Mouse (Mus musculus): ENCODE measurements at regions not wholly inside any gene's neighbourhood (a gene's known extent, or its start where the extent isn't known, plus 50 kb on each side); places are given as distances from the start of the nearest gene placed in this dataset.

DNA sequence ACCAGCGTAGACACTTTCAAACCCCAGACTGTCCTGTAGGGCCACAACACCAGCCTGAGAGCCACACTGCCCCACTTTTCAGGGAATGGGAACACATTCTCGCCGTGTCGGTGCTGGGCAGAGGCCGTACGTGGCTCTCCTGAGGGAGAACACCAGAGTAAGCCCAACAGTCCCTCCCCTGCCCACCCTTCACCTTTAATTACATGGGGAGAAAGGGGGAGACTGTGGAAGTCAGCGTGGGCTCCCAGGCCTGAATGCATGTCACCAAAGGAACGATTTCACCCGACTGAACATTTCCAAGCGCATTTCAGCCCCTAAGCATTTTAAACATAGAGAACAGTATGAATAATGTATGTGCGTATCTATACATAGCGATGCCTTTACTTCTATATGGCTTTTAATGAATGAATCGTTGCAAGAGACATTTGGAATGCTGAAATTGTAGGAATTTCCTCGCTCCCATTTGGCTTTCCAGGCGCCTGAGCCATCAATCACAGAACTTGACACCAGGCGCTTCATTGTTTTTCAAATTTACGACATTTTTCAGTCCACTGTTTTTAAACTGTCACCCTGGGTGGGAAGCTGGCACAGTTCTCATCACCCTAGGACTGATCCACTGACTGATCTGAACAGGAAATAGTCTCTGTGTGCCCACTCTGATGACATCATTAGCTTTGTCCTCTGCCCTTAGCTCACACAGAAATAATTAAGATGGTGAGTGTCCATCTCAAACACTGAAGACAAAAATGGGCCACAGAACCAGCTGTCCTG, 152.3 kb downstream of the Atp23 start:
- DNase-seq (ENCODE audit: low read depth, low spot score): no peak

DNA sequence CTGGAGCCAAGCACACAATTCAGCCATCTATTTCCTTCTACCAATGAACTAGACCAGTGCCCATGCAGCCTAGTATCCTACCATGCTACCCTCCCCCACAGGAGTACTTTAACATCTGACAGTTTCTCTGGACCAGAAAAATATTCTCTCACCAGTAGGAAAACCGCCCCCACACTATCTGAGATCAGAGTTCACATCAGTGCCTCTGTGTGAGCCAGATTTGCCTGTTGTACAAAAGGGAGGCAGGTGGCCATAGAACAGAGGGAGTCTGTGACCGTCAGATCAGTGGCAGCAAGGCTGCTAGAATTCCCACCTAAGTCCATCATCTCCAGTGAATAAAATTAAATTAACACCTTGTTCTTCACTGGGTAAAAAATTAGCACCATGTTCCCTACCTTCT, 166.5 kb downstream of the Atp23 start:
- no peak for DNase-seq (ENCODE audit: low read depth, low spot score)

DNA sequence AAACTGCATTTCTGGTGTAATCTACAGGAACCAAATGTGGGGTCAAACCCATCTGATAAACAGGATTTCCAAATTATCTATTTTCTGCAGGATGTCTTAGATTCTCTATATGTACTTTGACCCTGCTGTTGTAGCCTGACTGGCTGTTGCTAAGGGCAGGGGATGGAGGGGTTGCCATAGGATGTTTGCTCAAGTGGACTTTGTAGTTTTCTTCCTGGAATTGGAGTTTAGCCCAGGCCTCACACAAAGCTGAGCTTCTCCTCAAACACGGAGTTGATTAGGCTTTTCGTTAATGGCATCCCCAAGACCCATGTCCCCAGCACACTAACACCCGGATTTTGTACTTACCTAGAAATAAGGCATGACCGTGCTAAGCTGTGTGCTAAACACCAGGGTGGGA, 173.3 kb downstream of the Atp23 start:
- DNase-seq (ENCODE audit: low read depth, low spot score): no peak

DNA sequence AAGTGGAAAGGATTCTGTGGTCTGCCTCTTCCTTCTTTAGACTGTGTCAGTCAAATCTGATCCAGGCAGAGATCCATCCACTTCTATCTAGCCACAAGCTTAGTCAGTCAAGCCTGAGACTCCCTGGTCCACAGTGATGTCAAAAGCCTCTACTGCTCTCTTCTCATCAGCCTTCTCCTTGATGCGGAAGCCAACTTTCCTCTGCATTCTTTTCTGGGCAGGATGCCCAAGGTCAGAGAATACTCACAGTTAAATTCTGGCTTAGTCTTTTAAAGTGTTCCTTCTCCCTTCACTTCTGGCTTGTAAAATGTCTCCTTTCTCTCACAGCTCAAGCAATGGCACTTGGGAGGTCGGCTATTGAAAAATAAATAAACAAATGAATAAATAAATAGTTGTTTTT, 183.2 kb downstream of the Atp23 start:
- DNase-seq (ENCODE audit: low read depth, low spot score): no peak

DNA sequence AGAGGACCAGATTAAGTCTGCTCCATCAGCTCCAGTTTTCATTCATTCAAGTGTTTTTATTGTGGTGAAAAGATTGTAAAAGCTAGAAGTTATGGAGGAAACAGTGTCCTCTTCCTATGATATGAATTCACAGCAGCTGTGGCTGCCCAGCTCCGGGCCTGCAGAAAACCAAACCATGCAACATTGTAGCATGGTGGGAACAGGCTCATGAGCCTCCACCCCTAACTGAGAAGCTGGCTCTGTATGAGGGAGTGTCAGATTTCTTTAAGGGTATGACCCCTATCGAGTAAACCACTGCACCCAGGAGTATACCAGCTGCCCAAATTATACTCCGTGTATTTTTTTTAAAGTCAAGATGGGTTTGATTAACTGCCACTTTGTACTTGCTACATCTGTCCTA, 189.4 kb downstream of the Atp23 start:
- no peak for DNase-seq (ENCODE audit: low read depth, low spot score)

DNA sequence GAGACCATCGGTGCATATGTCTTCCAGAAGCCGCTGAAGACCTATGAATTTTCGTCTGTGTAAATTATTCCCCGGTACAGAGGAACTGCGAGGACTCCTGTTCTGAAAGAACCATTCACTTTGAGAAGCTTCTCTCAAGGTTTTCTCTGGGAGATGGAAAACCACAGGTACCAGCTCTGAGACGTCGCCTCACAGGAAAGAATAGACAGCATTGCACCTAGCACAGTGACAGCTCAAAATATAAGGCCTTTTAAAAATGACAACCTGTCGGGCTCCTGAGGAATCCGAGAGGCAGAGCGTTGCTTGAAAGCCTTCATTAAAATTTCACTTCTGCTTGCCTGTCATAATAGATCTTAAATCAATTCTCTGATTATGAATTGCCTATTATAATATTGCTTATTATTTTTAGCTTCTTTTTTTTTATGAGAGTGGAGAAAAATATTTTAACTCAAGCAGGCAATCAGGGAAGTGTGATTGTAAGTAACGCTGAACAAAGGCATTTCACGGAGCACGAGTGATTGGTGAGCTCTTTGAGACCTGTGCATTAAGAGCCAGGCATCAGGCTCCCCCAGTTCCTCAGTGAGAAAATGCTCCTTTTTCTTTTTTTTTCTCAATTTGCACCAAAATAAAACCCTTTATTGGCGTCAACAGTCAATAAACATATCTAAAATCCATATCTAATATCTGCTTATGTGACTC, 191.8 kb downstream of the Atp23 start:
- DNase-seq (ENCODE audit: low read depth, low spot score): no peak

DNA sequence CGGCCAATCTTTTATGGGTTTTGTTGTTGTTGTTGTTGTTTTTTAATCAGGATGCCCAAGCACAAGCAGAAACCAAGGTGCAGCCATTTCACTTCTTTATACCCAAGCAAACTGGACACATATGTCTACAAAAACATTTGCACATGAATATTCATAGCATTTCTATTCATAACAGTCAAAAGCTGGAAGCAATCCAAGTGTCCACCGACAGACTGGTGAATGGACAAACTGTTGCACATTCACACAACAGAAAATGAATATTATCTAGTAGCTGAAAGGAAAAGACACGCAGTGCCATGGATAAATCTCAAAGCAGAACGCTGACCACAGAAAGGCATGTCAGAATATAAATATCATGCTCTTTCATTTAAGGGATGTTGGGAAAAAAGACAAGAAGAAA, 192.4 kb downstream of the Atp23 start:
- no peak for DNase-seq (ENCODE audit: low read depth, low spot score)

DNA sequence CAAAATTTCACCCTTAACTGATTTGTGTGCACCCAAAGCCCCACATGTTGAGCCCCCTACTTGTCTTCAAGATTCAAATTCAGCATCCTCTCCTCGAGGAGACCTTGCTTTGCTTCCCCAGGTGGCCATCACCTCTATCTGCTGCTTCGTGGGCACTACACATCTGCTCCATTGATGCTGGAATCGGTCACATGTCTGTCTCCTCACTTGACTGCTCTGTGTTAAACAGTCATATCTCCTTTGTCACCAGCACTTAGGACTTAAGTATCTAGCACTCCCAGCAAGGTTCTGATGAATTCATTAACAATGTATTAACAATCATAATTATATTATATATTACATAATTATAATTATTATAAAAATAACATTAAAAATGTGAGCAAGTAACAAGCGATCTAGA, 192.9 kb downstream of the Atp23 start:
- DNase-seq (ENCODE audit: low read depth, low spot score): no peak

DNA sequence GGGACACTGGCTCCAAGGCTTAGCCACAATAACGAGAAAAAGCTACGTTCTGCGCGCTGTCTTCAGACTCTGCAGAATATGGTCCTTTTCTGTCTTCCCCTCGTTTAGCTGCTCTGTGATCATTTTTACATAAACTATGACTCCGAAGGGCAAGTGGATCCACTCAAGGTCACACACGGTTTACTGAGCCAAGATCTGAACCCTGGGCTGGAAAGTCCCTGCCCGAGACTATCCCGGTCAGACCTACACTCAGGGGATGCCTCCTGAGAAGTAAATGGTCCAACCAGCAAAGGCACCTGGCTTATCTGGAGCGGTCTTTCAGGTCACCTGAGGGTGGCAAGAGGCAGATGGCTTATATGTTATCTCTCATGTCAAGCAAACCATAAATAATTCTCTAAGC, 204.1 kb downstream of the Atp23 start:
- no peak for DNase-seq (ENCODE audit: low read depth, low spot score)

DNA sequence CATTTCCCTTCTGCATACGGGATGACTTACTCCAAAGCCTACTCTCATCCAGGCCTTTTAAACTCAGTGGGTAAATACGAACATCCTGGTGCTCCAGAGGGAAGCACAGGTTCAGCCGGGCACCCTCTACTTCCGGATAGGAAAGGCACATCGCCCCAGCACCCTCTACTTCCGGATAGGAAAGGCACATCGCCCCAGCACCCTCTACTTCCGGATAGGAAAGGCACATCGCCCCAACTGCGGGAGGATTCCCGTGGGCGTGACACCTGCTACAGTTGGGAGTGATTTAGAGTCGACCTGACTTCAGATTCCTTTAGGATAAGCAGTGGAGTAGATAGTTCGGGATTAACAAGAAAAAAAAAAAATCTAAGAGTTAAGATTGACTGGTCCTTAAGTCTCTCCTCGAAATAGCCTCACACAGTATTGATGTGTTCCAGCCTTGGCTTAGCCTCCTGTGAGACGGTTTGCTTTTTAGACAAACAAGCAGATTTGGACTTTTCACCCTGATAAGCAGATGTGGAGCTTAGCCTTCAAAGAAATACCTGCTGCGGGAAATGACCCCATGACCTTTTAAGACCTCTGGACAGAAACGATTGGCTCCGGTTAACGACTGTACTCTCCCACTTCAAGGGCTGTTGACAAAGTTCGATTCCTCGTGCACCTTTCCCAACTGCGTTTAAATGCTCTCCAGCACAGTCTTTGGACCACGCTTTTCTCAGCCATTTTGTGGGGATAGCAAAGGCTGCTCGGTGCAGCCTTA, 210.1 kb downstream of the Atp23 start:
- DNase-seq (ENCODE audit: low read depth, low spot score): no peak

DNA sequence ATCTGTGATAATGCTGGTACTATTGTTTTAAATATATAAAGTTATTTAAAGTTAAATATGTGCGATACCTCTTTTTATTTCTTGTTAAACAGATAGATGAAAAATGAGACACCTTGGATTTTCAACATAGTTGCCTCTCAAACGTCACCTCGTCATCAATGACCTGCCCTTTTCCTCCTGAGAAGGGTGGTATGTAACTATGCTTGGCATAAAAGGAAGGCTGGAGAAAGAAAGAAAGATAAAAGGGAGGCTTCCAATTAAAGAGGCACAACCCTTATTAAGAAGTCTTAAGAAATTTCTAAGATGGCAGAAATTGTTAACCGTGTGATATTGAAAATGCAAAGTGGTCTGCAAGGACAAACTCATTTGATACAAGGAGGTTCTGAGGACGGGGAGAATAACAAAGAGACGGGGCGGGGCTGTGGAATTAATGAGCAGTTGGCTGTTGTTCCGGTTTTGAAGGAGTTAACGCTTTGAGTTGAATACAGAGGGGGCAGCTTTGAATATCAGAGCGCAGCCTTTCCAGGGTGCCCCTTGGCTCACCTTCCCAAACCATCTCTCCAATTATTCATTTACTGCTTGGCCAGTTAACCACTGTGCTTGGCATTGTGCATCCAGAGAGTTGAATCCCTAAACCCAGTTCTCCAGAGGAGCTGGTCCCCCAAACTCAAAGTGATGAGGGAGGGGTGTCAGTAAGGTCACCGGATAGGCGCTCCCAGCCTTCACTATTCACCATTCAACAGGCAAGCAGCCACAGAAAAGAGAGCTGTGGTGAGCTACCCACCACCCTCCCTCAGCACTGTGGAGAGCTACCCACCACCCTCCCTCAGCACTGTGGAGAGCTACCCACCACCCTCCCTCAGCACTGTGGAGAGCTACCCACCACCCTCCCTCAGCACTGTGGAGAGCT, 220.6 kb downstream of the Atp23 start:
- DNase-seq (ENCODE audit: low read depth, low spot score): no peak

DNA sequence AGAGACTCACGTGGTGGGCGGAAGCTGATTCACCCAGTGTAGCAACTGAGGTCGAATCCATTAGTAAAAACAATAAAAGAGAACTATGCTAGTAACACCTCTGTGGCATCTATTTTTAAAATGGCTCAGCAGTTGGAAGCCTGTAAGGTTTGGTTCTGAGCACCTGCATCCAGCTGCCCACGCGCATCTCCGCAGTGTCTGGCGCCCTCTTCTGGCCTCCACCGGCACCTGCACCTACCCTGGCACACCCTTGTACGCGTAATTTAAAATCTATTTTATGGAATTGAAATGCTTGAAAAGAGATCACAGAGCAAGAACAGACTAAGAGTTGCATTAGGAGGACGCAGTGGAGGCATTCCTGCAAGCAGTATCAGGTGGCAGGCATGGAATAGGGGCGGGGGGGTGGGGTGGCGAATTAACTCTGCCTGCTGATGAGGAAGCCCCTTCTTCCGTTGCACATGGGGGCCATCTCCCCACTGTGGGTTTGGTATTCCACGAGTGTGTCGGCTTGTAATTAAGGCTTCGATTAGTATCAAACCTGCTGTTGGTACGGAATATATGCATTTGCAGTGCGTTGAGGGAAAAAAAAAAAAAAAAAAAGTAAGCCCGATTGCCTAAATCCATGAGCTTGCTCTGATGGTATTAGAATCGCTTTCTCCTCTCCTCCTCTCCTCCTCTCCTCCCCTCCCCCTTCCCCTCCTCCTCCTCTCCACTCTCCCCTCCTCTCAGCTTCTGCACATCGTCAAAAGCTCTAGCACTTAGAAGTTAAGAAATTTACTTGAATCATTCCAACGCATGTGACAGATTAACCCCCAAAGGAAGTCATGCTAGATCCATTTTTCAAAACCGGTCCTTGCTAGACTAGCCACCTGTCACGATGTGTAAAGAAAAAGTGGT, 221.7 kb downstream of the Atp23 start:
- no peak for DNase-seq (ENCODE audit: low read depth, low spot score)

DNA sequence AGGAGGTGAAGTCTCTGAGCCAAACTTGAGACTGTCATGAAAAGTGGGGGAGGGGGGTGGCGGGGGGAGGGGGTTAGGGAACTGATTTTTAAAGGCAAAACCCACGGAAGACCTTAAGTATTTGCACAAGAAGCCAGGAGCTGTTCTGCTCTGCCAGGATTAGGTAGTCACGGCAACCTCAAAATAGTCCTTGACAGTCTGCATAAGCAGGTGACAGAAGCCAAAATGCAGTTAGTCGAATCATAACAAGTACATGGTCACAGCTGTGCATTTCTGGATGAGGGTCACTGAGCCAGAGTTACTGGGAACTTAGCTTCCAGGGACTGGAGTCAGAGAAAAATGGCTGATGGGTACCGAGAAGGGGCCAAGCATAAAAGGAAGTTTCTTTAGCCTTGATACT, 227.7 kb downstream of the Atp23 start:
- no peak for DNase-seq (ENCODE audit: low read depth, low spot score)

DNA sequence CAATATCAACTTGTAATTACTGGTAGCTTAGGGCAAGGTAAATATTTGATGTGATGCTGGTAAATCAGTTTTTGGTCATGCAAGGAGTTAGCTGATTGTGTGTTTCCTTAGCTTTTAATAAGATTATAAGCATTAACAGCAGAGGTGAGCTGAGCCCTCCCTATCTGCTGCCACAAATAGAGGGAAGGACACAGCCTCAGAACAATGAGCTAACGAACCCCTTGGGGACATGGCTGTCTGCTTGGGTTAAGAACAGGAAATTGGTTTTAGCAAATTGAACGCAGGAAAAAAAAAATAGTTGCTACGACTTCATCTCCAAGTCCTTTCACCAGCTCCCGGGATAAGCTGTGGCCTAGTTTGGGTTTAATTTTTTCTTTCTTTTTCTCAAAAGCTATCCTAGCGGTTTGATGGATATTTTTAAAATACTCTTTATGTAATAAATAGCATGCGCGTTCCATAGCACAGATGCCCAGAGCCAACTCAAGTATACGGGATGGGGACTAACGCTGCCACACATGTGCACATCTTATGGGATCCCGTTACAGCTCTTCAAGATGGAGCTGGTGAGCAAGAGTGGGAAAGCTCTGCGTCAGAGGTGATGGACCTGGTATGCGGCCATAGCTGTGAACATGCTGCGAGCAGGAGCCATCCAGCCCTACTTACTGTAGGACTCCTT, 236.6 kb downstream of the Atp23 start:
- DNase-seq (ENCODE audit: low read depth, low spot score): no peak

DNA sequence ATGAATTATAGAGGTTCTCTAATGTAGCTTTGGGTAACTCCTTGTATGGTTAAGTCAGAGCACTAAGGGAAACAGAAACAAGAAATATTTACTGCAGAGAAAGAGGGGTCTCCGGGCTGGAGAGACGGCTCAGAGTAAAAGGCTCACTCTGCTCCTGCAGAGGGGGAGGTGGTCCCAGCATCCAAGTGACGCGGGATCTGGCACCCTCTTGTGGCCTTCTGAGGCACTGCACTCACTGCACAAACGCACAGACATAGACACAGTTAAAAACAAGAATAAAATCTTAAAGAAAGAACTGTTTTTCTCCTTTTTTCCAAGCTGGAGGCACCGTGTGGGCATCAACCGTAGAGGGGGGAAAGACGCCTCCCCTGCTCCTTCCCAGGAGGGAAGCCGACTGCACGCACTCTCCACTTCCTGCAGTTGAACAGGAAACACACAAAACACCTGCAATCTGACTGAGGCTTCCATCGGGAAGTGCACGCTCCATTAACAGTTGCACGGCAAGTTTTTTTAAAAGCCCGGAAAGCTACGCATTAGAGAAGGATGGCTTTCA, 237.6 kb downstream of the Atp23 start:
- no peak for DNase-seq (ENCODE audit: low read depth, low spot score)

DNA sequence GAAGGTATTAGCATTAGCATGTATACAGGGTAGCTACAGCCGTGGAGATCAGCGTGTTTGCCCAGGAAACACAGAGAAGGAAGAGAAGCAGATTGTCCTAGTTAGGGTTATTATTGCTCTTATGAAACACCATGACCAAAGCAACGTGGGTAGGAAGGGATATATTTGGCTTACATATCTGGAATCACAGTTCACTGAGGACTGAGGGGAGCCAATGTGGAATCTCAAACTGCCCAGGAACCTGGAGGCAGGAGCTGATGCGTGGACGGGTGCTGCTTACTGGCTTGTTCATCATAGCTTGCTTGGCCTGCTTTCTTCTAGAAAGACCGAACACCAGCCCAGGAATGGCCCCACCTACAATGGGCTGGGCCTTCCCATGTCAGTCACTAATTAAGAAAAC, 238.4 kb downstream of the Atp23 start:
- DNase-seq (ENCODE audit: low read depth, low spot score): no peak

DNA sequence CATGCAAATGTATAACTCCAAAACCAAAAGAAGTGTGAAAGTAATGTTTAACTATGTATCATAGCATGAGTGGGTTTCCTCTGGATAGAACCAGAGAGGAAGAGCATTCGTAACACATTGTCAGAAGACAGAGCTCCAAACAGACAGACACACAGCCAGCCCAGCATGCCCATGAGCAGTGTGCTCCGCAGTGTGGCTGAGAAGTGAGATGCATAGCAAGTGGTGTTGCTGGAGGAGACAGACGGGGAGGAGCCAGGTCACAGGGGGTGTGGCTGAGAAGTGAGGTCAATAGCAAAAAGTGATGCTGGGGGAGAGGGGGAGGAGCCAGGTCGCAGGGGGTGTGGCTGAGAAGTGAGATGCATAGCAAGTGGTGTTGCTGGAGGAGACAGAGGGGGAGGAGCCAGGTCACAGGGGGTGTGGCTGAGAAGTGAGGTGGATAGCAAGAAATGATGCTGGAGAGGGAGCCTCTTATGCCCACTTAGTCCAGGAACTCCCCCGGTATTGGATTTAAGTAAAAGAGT, 240.0 kb downstream of the Atp23 start:
- no peak for DNase-seq (ENCODE audit: low read depth, low spot score)

DNA sequence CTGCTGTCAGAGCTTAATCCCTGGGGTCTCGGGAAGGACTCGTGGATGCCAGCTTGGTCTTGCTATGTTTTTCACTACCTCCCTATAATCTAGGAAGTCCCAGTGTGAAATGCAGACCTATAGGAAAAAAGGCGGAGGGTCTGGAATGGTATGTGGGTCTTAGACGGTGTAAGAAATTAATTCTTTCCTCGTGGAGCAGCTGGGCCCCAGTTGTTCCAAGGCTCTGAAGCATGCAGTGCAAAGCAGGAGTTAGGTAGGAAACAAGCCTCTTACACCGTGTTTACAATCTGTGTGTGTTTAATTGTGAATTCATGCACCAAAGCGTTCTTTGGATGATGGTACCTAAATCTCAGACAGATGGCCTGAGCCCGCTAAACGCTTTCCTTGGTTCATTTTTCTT, 241.1 kb downstream of the Atp23 start:
- no peak for DNase-seq (ENCODE audit: low read depth, low spot score)

DNA sequence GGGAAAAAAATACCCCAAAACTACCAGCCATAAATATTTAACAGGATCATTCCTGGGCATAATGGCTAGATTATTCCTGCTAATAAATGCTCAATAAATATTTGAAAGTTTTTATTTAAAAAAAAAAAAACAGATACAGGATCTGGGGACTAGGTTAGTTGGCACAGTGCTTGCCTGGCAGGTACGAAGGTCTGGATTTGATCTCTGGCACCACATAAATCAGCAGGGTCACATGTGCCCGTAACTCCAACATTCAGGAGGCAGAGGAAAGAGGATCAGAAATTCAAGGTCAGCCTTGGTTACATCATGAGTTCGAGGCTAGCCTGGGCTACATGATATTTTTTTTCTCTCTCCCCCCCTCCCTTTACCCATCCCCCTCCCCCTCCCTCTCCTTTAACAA, 248.5 kb downstream of the Atp23 start:
- DNase-seq (ENCODE audit: low read depth, low spot score): no peak

DNA sequence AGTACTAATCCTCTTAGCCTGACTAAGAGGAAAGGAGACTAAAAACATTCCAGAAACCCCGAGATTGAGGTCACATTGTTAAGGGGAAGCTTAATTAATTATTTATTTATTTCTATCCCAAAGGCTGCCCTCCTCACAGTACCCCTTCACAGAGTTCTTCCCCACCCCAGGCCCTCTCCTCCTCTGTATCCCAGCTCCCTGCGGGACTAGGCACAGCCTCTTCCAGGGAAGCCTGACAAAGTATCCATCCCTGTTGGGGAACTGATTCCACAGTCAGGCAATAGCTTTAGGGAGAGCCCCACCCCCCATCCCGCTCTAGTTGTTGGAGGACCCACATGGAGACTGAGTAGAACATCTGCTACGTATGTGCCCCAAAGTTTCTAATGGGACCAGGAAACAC, 254.6 kb downstream of the Atp23 start:
- DNase-seq (ENCODE audit: low read depth, low spot score): no peak
